Mouse (Mus musculus) urinary bladder, postnatal 4 days (tissue): Measurements from ENCODE around the gene Socs7.

Source experiments
- DNase-seq, 2 experiments: peaks; one replicate each; pipeline ENCODE4 v3.0.0; 2021 to 2022; ENCODE audit warnings: low spot score in 2 of 2

Socs7 gene

DNA sequence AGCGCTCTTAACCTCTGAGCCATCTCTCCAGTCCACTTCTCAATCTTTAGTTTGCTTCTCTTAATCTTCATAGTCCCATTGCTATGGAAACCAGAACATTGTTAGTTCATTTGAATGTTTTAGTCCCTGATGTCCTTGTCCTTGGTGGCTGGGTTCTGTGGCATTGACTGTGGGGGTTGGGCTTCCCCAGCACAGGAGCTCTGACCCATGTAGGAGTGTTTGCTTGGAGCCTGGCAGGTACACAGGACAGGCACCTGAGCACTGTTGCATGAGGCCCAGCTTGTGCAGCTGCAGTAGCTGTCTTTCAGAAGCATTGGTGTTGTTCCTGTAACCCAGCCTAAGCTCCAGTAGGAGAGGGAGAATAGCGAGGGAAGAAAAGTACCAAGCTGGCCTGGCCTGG lies 25.5 kb downstream of the Socs7 start:
- DNase-seq = no peak

DNA sequence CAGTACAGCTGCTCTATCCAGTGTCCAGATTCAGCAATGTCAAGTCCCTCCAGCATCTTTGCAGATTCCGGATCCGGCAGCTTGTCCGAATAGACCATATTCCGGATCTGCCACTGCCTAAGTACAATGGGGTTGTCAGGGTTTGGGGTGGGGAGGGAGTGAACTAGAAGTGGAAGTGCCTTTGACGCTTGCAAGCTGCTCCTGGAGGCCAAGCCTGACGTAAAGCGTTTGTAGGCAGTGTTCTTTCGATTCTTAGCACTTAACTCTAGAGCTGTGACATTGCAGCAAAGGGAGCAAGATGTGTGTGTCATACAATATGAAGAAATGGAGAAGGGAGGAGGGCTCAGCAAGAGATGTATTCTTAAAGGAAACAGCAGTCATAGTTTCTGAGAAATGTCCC lies 26.8 kb downstream of the Socs7 start:
- no peak for DNase-seq

DNA sequence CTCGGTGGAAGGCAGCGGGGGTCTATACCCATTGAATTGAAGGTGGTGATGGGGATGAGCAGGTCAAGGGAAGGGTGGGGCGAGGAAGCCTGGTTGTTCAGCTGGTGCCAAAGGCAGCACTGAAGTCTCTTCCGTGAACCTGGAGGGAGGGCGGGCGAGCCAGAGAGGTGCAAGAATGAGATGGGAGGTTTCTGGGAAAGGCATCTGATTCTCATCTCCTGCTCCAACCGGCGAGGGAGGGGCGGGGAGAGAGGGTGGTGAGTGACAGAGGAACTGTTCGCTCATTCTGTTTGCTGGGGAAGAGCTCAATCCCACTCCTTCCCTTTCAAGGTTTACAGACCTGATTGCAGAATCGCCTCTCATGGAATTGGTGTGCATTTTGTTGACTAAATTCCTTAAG lies 31.3 kb downstream of the Socs7 start:
- no peak for DNase-seq

DNA sequence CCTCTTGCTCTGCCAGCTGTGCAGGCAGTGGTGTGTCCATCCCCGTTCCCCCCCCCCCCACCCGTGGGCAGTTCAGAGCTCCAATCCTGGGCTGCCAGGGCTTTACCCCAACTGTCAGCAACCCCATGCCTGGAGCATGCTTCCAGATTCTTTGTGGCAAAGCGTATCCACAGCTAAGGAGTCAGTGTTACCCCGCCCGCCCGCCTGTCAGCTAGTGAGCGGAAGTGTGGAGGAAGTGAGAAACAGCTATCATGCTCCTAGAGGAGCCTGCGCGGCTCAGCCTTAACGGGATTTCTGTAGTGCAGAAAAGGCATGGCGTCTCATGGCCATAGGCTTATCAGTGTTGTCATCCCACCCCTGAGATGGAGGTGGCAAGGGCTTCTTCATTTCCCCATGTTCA lies 31.8 kb downstream of the Socs7 start:
- no peak for DNase-seq

DNA sequence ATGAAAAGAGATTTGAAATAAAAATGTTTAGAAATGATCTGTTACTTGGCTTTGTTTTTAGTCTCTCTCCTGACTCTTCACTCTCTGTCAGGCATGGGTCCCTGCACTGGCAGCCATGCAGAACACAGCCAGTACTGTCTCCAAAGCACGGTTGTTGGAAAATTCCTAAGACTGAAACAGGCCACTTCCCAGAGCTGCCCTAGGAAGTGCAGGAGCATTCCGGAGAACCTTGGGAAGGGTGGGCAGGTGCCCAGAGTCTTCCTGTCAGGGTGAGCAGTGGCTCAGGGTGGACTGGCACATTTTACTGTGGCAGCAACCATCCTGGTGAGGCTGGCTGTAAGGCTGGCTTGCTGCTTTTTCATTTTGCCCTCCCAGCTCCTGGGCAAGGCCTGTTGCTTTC lies 36.2 kb downstream of the Socs7 start:
- DNase-seq = no peak

DNA sequence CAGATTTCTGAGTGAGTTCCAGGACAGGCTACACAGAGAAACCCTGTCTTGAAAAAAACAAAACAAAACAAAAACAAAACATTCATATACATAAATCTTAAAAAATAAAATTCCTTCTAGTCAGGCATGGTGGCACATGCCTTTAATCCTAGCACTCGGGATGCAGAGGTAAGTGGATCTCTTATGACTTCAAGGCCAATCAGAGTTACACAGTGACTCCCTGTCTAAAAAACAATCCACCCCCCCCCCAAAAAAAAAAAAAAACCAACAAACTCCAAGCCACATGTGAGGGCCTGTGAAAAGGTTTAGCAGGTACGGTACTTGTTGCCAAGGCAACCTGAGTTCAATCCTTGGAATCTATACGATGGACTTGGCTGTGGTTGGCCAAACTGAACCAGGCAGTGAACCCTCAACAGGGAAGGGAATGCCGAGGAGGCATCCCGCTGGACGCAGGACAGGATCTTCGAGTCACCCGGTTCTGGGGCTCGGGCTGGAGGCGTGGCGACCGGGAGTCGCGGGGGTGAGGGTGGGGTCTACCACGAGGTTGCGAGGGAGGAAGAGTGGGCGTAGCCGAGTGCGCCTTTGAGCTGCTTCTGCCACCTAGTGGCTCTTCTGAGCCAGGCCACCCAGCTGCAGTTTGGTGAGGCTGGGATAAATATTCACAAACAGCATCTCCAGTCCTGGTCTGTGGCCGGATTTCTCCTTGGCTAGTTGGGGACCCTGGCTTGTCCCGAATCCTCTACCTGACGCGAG lies 37.8 kb downstream of the Socs7 start:
- DNase-seq = peak; percentile 76 to 87

DNA sequence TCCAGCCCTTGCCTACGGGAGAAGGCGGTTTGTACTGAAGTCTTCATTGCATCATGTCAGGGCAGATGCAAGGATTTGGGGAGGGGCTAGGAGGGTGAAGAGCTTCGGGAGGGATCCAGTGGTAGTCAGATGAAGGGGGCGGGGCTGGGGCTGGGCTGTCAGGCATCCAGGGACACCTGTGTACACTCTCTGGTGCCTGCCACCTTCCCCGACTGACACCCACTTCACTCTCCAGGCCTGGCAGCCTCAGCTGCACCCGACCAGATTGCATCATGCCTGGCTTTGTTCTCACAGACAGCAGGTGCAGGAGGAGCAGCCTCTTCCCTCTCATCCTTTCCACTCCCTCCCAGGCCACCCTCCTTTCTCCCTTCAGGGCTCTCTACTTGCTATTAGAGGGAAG lies 38.7 kb downstream of the Socs7 start:
- DNase-seq = no peak

DNA sequence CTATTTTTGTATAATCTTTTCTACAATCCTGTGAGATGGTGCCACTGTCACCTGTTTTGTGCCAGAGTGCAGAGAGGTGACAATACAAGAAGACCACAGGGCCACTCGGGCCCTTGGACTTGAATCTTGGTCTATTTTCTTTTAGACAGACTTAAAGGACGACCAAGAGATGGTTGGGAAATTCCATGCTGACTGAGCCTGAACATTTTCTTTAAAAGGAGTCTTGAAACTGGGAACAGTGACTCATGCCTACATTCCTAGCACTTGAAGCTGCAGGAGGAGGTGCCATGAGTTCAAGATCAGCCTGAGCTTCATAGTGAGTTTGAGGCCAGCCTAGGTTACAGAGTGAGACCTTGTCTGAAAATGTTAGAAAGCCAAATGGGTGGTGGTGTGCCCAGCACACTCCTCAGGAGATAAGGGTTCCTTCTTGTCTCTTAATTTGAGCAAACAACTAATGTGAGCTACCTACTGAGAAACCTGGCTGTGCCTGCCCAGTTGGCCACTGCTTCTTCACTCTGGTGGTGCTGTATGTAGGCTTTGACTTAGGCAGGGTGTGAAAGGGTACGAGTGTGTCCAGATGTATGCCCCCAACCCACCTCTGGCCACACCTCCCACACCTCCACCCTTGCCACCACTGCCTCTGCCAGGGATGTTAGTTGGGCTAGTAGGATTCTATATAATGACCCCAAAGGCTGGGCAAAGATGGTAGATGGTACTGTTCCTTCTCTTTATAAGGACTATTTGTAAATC lies 39.5 kb downstream of the Socs7 start:
- DNase-seq = no peak

DNA sequence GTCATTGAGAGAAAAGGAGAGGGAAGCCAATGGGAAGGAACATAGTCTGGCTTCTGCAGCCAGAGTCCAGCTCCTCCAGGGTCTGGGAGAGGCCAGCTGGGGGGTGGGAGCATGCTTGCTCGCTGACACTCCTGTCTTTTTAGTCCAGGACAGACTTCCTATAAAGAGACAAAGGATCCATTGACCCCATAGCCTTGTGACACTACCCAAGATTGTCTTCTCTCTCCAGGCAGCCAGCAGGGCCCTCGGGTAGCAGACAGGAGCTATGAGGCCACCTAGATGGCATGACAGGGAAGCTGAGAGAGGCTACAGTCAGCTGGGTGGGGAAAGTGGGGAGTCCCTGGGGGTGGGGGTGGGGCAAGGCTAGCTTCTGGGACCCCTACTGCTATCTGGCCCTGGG lies 40.4 kb downstream of the Socs7 start:
- no peak for DNase-seq

DNA sequence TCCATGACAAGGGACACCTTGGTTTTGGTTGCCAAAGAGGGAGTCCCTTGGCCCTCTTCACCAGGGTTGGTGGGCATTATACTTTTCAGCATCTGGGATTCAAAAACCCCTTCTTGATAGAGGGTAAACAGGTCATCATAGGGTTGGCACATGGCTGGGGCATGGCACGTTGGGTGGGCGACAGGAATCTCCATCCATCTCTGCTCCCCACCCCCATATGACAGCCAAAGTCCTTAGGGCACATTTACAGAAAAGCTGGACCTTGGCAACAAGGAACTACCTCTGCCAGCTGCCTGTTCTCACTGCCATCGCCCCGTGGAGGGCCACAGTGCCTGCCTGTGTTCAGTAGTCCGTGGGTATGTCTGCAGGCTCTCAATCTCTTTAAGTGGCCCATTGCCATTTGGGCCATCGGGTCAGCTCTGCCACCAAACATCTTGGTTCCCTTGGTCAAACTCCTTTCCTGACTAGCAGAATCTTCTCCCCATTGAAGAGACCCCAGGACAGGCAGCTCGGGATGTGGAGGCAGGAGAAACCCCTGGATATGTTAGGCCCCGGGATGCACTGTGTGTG lies 41.3 kb downstream of the Socs7 start:
- DNase-seq = no peak

DNA sequence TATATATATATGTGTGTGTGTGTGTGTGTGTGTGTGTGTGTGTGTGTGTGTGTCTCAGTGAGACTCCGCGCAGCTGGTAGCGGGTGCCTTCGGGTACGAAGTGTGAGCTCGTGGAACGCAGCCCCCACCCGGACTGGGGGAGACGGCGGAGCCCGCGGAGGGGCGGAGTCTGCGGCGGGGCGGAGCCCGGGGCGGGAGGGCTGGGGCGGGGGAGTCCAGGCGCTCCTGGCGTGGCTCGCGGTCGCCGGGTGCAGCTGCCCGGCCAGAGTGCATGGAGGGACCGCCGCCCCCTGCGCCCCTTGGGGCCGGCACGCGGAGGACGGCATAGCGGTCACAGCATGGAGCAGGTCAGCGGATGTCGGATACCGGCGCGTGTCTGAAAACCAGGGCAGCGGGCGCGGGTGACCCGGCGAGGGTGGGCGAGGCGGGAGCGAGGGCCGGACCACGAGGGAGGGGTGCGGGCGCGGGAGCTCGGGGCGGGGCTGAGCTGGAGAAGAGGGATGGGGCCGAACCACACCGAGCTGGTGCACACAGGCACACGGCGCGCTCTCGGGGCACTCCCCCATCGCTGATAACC lies 41.9 kb downstream of the Socs7 start:
- DNase-seq = peak in 1 of 2 experiments; percentile 65

DNA sequence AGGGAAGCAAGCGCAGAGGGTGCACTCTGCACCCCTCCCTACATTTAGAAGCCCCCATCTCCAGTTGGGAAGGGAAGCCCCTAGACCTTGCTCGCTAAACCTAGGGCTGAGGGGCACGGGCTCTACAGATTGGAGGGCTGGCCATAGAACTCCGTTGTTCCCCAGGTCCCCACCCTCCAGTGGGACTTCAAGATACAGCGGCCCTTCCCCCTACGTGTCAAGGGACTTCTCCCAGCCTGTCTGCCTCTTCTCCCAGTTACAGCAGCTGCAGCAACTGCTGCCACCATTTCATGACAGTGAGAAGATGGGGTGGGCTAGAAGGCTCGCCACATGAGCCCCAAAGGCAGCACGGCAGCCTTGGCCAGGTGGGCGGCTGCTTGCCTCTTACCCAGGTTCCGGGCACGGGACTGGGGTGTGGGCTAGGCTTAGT lies 42.4 kb downstream of the Socs7 start:
- no peak for DNase-seq

DNA sequence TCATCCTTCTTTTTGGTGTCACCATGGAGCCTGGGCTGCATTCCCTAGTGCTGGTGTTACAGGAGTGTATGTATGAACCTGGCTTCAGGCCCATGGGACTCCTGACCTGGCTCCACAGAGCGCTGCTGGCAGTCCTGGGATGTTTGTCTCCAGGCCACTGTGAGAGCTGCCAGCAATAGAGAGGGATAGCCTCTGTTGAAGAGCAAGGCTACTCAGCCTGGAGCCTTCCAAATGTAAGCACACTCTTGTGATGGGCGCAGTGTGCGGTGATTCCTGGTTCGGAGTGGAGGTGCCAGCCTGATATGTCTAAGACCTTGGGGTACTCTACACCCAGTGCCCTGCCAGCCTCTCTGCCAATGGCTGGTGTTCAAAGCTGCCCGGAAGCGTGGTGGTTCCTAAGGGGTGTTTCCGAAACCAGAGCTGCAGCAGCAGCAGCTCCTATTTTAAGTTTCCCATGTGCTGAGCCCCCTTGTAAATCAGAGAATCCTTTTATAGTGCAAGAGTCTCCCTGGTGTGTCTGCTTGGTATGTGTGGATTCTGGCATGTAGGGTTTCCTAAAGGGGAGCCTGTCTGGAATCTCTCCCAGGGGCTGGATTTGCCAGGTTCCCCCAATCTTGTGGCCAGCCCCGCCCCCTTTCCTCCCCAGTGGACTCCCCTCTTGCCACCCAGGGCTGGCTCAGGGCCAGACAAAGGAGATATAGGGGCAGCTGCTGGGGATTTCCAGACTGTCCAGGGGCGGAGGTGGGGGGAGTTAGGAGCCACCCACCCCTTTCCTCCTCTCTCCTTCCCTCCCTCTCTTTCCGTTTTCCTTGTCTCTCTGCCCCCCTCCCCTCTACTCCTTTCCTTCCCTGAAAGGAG lies 44.0 kb downstream of the Socs7 start:
- peak in 1 of 2 experiments; percentile 44 for DNase-seq

DNA sequence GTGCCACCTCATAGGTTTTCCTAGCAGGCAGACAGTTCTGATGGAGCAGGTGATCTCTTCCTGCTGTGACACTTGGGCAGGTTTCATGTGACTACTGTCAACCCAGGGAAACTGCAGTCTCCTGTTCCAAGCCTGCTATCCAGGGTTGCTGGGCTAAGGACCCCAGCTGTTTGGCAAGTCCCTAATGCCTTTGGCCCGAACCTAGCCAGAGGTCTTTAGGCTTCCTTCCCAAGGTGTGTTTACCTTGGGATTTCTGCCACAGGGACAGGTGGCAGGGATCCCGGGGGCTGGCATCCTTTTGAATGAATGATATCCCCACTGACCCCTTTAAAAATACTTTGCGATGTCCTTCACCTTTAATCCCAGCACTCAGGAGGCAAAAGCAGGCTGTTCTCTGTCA lies 45.1 kb downstream of the Socs7 start:
- DNase-seq = no peak

DNA sequence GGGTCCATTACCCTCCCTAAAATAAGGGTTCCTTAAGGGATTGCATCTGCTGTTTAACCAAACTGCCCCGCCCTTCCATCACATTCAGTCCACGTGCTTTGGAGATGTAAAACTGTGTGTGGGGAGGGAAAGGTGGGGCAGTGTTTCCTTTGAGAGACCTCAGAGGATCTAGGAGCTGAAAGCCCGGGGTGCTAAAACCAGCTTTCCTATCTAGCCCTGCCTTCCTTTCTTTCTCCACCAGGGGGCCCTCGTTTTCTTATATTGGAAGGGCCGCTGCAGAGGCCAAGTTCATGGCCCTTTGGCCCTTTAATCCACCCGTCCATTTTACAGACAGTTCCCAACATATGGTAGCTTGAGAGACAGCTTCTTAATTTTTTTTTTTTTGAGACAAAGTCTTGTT lies 45.8 kb downstream of the Socs7 start:
- peak; percentile 57 to 80 for DNase-seq

DNA sequence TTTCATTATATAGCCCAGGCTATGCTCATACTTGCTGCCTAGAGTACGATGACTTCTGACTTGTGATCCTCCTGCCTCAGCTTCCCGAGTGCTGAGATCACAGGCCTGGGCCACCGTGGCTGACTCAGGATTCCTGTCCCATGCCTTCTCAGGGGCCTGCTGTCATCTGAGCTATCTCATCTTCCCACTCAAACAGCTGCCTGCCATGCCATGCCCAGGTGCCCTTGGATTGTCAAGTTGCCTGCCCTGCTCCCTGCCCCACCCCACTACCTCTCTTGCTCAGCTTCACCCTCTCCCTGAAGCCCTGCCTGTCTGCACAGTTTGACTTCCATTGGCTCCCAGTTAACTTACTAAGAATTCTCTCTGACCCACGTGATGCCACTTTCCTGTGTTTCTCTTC lies 48.6 kb downstream of the Socs7 start:
- DNase-seq = no peak

DNA sequence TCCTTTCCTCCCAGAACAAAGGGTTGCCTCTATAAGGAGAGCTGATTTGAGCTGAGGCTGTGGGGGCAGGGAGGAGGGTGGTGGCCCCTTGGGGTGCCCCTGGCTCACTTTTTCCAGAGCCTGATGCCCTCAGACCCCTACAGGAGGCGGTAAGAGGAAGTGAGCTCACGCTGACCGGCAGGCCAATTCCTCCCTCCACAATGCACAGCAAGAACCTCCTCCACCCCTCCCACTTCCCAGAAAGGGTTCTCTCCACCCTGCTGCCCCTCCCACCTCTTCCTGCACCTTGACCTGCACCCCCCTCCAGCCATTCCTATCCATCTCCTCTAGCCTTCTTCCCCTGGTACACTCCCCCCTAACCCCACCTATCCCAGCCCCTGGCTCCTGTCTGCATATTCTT lies 49.8 kb downstream of the Socs7 start:
- DNase-seq = no peak

DNA sequence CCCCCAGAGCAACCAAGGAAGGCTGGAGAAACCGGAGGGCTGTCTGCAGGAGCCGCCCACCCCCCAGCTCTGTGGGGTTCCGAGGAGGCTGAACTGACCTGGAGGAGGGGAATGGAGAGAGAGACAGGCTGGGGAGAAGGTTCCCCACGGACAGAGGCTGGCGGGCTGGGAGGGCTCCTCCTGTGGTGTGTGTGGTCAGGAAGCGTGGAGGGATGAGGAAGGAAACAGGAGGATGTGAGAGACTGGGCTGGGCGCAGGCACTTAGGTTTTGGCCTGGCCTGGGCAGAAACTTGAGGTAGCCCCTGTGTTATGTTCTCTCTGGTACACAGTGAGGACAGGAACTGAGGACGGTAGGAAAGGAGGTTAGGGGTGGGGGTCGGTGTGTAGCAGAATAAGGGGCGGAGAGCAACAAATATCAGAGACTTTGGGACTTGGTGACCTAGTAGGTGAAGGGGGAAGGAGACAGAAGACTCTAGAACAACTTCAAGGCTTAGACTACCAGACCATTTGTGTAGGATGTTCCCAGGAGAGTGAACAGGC lies 50.5 kb downstream of the Socs7 start:
- DNase-seq = no peak

DNA sequence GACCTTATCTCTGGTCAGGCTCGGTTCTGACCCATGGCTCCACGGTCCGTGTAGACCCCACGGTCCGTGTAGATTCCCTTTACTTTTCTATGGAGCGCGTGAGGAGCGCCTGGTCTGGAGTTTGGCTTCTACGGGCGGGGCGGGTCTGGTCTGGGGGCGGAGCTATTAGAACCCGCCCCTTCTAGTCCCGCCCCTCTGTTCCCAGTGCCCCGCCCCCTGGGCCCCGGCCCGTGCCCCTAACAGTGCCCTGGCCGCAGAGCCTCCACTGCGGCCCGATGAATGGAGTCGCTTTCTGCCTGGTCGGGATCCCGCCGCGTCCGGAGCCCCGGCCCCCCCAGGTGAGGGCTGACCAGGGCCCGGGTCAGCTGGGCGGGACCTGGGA lies 53.0 kb downstream of the Socs7 start, which contains the start of gene Arhgap23:
TSS of gene Arhgap23 (plus strand) at position 204 of the 382 bp plus-strand sequence.
- peak; percentile 64 to 81 for DNase-seq

DNA sequence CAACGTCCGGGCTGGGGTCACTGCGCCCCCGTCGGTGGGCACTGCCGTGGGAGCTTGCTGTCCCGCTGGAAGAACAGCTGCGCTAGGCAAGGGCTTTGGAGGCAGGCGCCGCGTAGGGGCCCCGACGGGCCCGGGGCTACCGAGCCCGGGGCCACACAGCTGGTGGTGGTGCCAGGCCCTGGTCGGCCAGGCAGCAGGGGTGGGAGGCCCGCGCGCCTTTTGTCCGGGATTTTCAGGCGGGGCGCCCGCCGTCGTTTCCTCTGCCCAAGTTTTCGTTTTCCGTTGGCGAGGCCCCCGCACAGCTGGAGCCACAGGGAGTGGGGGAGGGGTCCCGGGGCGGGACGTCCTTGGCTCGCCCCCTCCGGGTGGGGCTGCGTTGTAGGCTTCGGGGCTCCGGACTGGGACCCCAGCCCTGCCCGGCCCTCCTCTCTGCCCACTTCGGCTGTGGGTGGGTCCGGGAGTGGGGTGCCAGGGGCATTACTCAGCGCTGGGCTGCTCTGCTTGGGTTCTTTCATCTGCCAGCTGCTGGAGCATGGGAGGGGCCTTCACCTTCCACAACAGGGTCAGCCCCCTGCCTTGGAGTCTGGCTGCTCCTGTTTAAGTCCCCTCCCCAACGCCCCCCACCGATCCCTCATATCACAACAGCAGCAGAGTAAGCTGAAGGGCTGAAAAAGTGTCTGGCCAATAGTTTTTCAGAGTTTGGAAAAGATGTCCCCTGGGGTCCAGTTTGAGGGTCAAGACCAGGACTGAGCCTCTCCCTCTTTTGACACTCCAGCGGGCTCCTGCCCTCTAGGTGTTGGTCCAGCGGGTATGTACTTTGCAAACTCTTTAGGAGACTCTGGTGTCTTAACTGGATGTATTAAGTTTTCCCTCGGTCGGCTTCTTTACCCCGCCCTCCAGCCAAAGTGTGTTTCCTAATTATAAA lies 53.6 kb downstream of the Socs7 start:
- peak in 1 of 2 experiments; percentile 65 for DNase-seq
